Comparison of ENCODE assay signal across 8 mouse cellular contexts in the genomic region with DNA sequence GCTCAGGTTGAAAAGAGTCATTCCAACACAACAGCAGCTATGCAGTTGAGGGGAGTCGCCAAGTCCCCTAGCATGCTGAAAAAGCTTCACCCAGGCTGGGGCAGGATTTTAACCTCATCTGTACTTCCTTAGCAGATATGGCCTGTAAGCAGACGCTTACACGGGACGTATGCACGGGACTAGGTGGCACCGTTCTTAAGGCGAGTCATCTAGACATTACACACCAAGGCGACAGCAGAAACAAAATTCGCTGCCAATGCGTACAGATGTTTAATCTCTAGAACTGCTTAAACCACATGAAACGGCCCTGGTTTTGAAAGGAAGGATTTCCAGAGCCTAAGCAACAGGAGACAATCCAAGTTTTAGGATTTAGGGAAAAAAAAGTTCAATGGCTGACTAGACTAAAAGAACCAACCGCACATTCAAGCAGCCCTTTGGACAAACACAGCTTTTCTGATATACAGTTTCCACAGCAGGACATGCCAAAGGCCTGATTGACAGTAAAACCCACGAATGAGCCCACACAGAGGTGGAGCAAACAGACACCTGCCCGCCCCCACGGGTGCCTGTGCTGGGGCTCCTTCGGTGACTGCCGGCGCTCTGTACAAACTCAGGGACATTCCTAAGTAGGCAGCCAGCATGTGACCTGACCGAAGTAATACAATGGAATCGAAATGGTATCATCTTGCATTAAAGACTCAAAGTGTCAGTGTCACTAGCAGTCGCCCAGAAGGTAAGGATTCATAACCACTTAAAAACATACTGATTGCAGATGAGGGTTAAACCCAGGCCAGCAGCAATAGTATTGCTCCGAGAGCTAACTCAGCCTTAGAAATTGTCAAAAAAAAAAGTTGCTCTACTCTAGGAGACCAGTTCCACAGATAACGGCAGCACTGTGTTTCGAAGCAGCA. TPM values are rescaled to one million over a fixed set of nuclear protein-coding genes. Genes with fewer than 3 reads are reported as not detected.
A peak's percentile ranks its signal among the peaks of the same experiment; 100 is the strongest.
DNase-seq lines count a peak whose midpoint lies in the region; ATAC-seq lines count a peak whose summit lies in the region.

No protein-coding gene starts in this region.

- peak overlapping the region; percentile 92 for H3K9ac ChIP-seq in forebrain, embryonic 14.5 days (ENCODE audit: low read length)
- H3K9ac ChIP-seq in lung, embryonic 15.5 days, result peak overlapping the region; percentile 93

- no peaks in the 10 kb centered on the region for H3K36me3 ChIP-seq in forebrain, embryonic 14.5 days (ENCODE audit: control insufficient read depth, insufficient read depth, low read length)
- no peaks in the 10 kb centered on the region for H3K36me3 ChIP-seq in lung, embryonic 15.5 days

- intact Hi-C loops in heart, postnatal 25 days (cut with DNase I), result loop anchor here (5.0 kb wide), 5 partner anchors 43 to 348 kb away; no protein-coding TSS in a partner anchor

- H3K4me3 ChIP-seq in forebrain, embryonic 14.5 days (ENCODE audit: low read depth, low read length), result peak overlapping the region; percentile 78
- peak overlapping the region; percentile 90 for H3K4me3 ChIP-seq in lung, embryonic 15.5 days

- no peaks in the 10 kb centered on the region for H3K27me3 ChIP-seq in forebrain, embryonic 14.5 days (replicated peaks; ENCODE audit: control insufficient read depth, insufficient read depth, low read length)
- H3K27me3 ChIP-seq in lung, embryonic 15.5 days, result no peaks in the 10 kb centered on the region

- 9% methylated on average over 24 of the region's 24 CpGs for WGBS in forebrain, embryonic 14.5 days
- WGBS in large intestine, adult 2 months, result 14% methylated on average over 24 of the region's 24 CpGs
- 7% methylated on average over 24 of the region's 24 CpGs for WGBS in lung, embryonic 15.5 days

- H3K9me3 ChIP-seq in forebrain, embryonic 14.5 days (replicated peaks; ENCODE audit: control insufficient read depth, low read length), result no peaks in the 10 kb centered on the region
- H3K9me3 ChIP-seq in lung, embryonic 15.5 days, result no peaks in the 10 kb centered on the region

- no peak; the same call in 1 of the 2 replicates for ATAC-seq in forebrain, embryonic 14.5 days
- ATAC-seq in lung, embryonic 15.5 days (ENCODE audit: borderline replicate concordance, extremely low read depth, low FRiP score, low TSS enrichment), result no peak

- peak overlapping the region; percentile 88 for H3K4me2 ChIP-seq in forebrain, embryonic 14.5 days (ENCODE audit: low read length)
- peak overlapping the region; percentile 91 for H3K4me2 ChIP-seq in lung, embryonic 15.5 days

- peak; percentile 75 for DNase-seq in ES-CJ7 (ENCODE audit: low read depth, low spot score)
- DNase-seq in c-Kit-positive CD71-positive TER-119-positive erythroid progenitor cells, embryonic 14.5 days (ENCODE audit: low spot score), result peak; percentile 77
- DNase-seq in forebrain, embryonic 14.5 days (ENCODE audit: low spot score), result peak; percentile 85
- DNase-seq in heart, postnatal 25 days (ENCODE audit: low spot score), result peak; percentile 77
- DNase-seq in large intestine, adult 2 months (ENCODE audit: low read depth, low spot score), result peak; percentile 57
- peak; percentile 59 for DNase-seq in ovary, postnatal 14 days (ENCODE audit: low spot score)
- peak; percentile 91 for DNase-seq in thymus, postnatal 0 days (ENCODE audit: low spot score)

- peaks cover 50% of the 10 kb centered on the region for H3K4me1 ChIP-seq in forebrain, embryonic 14.5 days (ENCODE audit: control insufficient read depth, insufficient read depth, low read length)
- H3K4me1 ChIP-seq in lung, embryonic 15.5 days, result peaks cover 79% of the 10 kb centered on the region

- no peak overlapping the region for H3K27ac ChIP-seq in forebrain, embryonic 14.5 days (ENCODE audit: low read depth, low read length)
- peak overlapping the region; percentile 39 for H3K27ac ChIP-seq in lung, embryonic 15.5 days

RNA-seq across cellular contexts. Expression of a gene that starts 3.5 kb away (rescaled TPM):
- polyA plus RNA-seq in forebrain, embryonic 14.5 days (2014; fragmentation: Nextera tagmentation; extraction: Ambion mirVana), result 12.1 and 12.2 TPM in 2 replicates
- 10 to 100 TPM; 22.6 to 23.6 TPM for total RNA-seq in heart, postnatal 25 days (2021)
- polyA plus RNA-seq in large intestine, adult 2 months (2012; rRNA removed), result 7.2 and 10.2 TPM in 2 replicates
- polyA plus RNA-seq in lung, embryonic 15.5 days (2015; fragmentation: Nextera tagmentation; extraction: Ambion mirVana), result 20.4 and 22.3 TPM in 2 replicates
- polyA plus RNA-seq in thymus, postnatal 0 days (2015; fragmentation: Nextera tagmentation; extraction: Ambion mirVana), result 12.9 and 15.5 TPM in 2 replicates

RNA-seq across cellular contexts. Expression of a gene that starts 48.6 kb away (rescaled TPM):
- polyA plus RNA-seq in forebrain, embryonic 14.5 days (2014; fragmentation: Nextera tagmentation; extraction: Ambion mirVana), result 1.1 TPM in 1 of 2 replicates, not detected in the other
- total RNA-seq in heart, postnatal 25 days (2021), result 10 to 100 TPM; 18.4 to 22.7 TPM
- polyA plus RNA-seq in large intestine, adult 2 months (2012; rRNA removed), result not detected in 2 replicates
- polyA plus RNA-seq in lung, embryonic 15.5 days (2015; fragmentation: Nextera tagmentation; extraction: Ambion mirVana), result 1.1 and 2.0 TPM in 2 replicates
- 0.22 TPM in 1 of 2 replicates, not detected in the other for polyA plus RNA-seq in thymus, postnatal 0 days (2015; fragmentation: Nextera tagmentation; extraction: Ambion mirVana)
